Mouse (Mus musculus) bone marrow, adult 2 months (tissue): ENCODE measurements around the gene Cep83. TPM values are rescaled to one million over a fixed set of nuclear protein-coding genes. Genes with fewer than 3 reads are reported as not detected.
A peak's percentile ranks its signal among the peaks of the same experiment; 100 is the strongest.

Experiments
- H3K27ac ChIP-seq: fragments of 200-500 bp; 2 replicates; pipeline ENCODE4 v1.5.1; 2012; ENCODE audit warnings: low read depth, mild to moderate bottlenecking, control low read depth, inconsistent platforms, low read length; ENCODE audit not compliant: control insufficient read depth, poor library complexity, insufficient read depth
- H3K4me1 ChIP-seq: fragments of 200-500 bp; 2 replicates; pipeline ENCODE4 v1.6.1; 2011; ENCODE audit warnings: low read length; ENCODE audit not compliant: control insufficient read depth, insufficient read depth
- H3K4me3 ChIP-seq: fragments of 200-500 bp; replicated peaks from 2 replicates; pipeline ENCODE3; 2011; ENCODE audit warnings: mild to moderate bottlenecking, low read depth, low read length, control low read depth; ENCODE audit not compliant: control insufficient read depth
- CTCF ChIP-seq: fragments of 200-500 bp; IDR thresholded peaks from 2 replicates; pipeline ENCODE4 v1.5.1; 2011; ENCODE audit warnings: low read length, control low read depth; ENCODE audit not compliant: control insufficient read depth, insufficient read depth
- POLR2A ChIP-seq: fragments of 200-500 bp; IDR thresholded peaks from 2 replicates; pipeline ENCODE4 v1.6.1; 2011; ENCODE audit warnings: low read depth, mild to moderate bottlenecking, control low read depth, low read length, borderline replicate concordance; ENCODE audit not compliant: control insufficient read depth
- WGBS: fragments of 180-500 bp; shearing (Covaris S2); methylation state at CpG from one replicate; pipeline ENCODE4 v1.1.7; 2018; 5-methylcytosine and 5-hydroxymethylcytosine counted together
- polyA plus RNA-seq: library from polyadenylated mRNA; stranded (reverse); fragments of >200 nt; gene quantifications from 2 replicates; pipeline ENCODE4 v1.2.4, GENCODE M21; 2011; ENCODE audit warnings: low replicate concordance; ENCODE audit not compliant: missing spikeins, insufficient read depth, insufficient read length

Gene Cep83
- polyA plus RNA-seq = 15.5 and 15.9 TPM in 2 replicates

DNA sequence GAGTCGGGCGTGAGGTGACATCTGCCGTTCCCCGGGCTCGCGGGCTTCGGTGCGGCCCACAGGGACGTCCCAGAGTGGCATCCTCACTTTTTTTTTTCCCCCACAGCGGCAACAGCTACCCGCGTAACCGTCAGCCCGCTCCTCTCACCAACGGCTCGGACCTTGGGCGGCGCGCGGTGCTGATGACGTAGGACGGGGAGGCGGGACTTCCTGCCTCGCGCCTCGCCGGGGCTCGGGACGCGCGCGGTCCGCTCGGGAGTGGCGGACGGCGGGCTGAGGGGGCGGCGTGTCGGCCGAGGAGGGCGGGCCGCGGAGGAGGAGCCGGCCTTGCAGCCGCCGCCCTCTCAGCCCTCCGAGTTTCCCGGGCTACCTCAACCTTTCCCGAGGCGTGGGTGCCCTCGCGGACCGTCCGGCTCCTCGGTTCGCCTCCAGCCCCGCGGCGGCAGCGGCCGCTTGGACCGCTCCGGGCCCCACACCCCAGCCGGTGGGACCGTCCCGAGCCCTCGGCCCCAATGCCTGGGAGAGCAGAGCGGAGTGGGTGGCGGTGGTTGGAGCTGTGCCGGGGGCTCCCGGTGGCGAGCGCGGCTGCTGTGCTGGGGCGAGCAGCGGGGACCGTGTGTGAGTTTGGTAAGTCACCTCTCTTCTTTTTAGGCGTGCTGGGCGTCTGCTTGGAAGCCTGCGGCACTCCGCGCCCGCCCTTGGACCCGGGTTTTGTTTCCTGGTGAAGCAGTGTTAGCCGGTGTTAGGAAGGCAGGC lies at the start of gene Cep83:
Gene Cep83, plus strand, starts transcription at position 235 of the 756 bp plus-strand sequence.
- H3K4me1 ChIP-seq = peaks cover 1% of the 10 kb centered on the region; the same call in 1 of the 2 replicates
- TF ChIP-seq POLR2A (peak; percentile 88), CTCF (no peak)
- H3K4me3 ChIP-seq = peak within 1 kb of the TSS; percentile 80
- H3K27ac ChIP-seq = peak within 1 kb of the TSS; percentile 97
- WGBS = under 1% methylated on average over 80 of the region's 86 CpGs

DNA sequence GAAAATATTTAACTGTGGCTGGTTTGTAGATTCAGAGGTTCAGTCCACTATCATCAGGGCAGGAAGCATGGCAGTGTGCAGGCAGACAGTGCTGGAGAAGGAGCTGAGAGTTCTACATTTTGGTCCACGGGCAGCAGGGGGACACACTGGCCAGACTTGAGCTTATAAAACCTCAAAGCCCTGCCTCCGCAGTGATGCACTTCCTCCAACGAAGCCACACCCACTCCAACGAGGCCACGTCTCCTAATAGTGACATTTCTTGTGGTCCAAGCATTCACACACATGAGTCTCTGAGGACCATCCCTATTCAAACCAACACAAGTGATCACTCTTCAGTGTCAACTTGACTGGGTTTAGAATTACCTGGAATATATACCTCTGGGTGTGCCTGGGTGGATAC lies 49.2 kb upstream of the Cep83 start:
- 0 out of 2 replicates have a peak, but pooled peaks have one; percentile 10 for TF ChIP-seq CTCF
- no peak for TF ChIP-seq POLR2A
- H3K4me3 ChIP-seq = no peak overlapping the region
- peaks cover 4% of the 10 kb centered on the region; the same call in 1 of the 2 replicates for H3K4me1 ChIP-seq
- WGBS = 21% methylated on average over 5 of the region's 5 CpGs
- no peak overlapping the region for H3K27ac ChIP-seq

DNA sequence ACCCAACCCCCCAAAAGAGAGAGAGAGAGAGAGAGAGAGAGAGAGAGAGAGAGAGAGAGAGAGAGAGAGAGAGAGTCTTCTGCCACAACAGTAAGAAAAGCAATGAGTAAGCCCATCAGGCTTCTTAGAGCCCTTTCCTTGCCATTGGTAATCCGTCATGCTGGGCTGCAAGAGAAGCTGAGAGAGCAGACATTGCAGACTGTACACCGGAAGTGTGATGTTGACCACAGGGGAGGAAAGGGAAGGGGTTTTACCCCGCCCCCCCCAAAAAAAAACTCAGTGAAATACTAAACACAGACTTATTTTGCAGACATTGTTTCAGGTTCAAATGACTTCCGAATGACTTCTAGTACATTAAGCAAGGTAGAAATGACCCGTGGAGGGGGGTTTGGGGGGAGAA lies 48.4 kb upstream of the Cep83 start:
- TF ChIP-seq POLR2A (no peak), CTCF (no peak)
- 4% methylated on average over 5 of the region's 5 CpGs for WGBS
- Histone ChIP-seq H3K4me1 (peaks cover 4% of the 10 kb centered on the region; the same call in 1 of the 2 replicates), H3K4me3 (no peak overlapping the region), H3K27ac (no peak overlapping the region)

DNA sequence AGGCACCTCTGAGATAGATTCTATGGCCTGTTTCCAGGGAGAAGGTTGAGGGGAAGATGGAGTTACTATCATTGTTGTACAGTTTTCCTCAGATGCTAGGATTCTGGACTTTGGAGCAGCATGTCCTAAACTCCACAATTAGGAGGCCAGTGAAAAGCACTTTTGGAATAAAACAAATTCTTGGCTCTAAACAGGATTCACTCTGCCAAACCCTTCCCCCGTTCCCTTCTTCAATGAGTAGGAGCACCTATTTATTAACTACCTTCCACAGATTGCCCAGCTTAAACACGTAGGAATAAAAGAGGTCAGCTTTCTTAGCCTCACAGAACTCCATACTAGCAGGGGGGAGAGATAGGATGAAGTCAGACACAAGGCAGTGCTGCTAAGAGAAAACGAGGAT lies 24.4 kb upstream of the Cep83 start:
- no peak overlapping the region for H3K27ac ChIP-seq
- H3K4me3 ChIP-seq = no peak overlapping the region
- no peak for TF ChIP-seq POLR2A
- 78% methylated on average over 3 of the region's 3 CpGs for WGBS
- H3K4me1 ChIP-seq = no peaks in the 10 kb centered on the region

DNA sequence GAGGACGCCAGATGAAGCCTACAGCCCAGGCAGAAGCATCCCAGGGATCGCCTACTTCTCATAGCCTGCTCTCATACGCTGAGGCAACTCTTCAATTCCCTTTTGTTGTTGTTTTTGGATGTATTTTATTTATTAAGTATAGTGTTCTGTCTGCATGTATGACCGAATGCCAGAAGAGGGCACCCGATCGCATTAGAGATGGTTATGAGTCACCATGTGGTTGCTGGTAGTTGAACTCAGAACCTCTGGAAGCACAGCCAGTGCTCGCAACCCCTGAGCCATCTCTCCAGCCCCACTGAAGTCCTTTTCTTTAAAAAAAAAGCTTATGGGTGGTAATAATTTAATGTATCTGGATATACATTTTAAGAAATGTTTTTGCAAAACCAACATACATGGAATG lies 24.0 kb upstream of the Cep83 start:
- no peak overlapping the region for H3K27ac ChIP-seq
- 91% methylated on average over 7 of the region's 7 CpGs for WGBS
- H3K4me1 ChIP-seq = no peaks in the 10 kb centered on the region
- no peak overlapping the region for H3K4me3 ChIP-seq
- TF ChIP-seq POLR2A (no peak), CTCF (no peak)

DNA sequence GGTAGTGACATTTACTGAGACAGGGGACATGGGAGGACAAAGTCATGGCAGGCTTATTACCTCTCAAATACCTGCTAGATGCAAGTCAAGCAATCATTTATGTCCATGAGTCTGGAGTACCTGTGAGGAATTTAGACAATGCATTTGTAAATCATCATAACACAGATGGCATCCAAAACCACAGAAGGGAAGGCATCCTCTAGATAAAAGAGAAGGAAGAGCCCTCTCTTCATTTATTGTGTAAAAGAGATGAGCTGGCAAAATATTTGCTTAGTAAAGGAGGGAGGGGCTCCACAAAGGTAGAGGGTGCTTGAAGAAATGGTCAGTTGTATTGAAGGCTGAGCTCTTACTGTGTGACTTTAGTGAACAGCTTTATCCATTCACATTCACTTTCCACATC lies 20.3 kb upstream of the Cep83 start:
- TF ChIP-seq CTCF = no peak
- TF ChIP-seq POLR2A = no peak

DNA sequence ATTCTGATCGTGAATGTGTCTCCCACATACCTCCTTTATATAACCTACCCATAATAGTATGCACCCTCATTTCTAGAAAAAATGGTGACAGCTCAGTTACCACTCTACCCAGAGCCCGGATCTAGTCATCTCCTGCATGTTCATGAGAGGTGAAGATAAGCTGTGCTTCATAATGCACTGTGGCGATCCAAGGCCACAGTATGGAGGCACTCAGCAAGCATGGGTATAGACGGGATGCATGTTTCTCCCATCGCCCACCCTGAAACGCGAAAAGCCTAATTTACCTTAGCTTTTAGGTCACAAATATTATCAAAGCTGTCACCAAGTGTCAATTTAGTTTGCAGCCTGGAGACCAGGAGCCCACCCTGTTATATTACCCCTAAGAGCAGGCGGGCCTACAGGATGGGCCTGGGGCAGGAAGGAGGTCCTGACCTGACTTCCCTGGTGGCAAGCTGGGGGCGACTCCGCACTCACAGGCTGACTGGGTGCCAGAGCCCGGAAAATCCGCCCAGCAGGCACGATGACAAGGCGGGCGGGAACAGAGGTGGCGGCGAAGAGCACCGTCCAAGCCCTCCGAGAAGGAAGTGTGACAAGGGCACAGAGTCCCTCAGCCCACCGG lies 544 bp upstream of the Cep83 start:
- peak overlapping the region; percentile 80 for H3K4me3 ChIP-seq
- TF ChIP-seq CTCF (no peak), POLR2A (no peak)
- 0% methylated on average over 20 of the region's 20 CpGs for WGBS
- peak overlapping the region; percentile 97 for H3K27ac ChIP-seq
- peaks cover 1% of the 10 kb centered on the region; the same call in 1 of the 2 replicates for H3K4me1 ChIP-seq

More for the DNA sequence above, 20.3 kb upstream of the Cep83 start:
- H3K4me1 ChIP-seq = no peaks in the 10 kb centered on the region
- no peak overlapping the region for H3K4me3 ChIP-seq
- no peak overlapping the region for H3K27ac ChIP-seq

DNA sequence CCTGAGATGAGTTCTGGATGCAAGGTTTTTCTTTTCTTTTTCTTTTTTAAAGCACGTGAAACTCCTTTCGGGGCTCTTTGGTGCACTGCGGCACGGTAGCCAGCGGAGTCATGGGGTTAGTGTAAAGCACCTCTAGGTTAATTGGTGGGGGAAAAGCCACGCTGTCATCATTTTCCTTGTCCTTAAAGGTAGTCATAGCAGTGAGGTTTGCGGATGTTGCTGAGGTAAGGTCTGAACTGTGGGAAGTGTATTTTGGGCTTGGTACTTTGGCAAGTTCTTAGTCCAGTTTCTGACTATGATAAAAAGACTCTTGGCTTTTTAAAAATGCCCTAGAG lies 689 bp downstream of the Cep83 start:
- H3K4me3 ChIP-seq = peak overlapping the region; percentile 80
- H3K27ac ChIP-seq = peak overlapping the region; percentile 97
- 0% methylated on average over 7 of the region's 7 CpGs for WGBS
- H3K4me1 ChIP-seq = peaks cover 1% of the 10 kb centered on the region; the same call in 1 of the 2 replicates
- TF ChIP-seq POLR2A (no peak), CTCF (no peak)

DNA sequence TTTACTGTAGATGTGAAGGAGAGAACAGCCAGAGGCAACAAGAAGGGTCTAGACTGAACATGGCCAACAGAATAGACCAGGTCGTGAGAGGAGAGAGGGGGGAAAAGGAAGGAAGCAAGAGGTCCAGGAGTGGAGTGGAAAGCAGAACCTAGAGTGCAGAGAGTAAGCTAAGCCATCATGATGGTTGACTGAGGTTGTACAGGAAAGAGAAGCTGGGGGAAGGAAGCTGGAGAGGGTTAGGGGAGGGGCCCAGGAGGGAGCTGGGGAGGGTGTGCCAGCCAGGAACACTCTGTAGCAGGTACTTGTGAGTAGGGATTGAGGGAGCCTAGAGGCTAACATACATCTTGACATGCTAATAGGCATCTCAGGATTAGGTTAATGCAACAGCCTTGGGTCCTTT lies 1.9 kb downstream of the Cep83 start:
- Histone ChIP-seq H3K4me1 (peaks cover 1% of the 10 kb centered on the region; the same call in 1 of the 2 replicates), H3K4me3 (no peak overlapping the region), H3K27ac (no peak overlapping the region)
- 3% methylated on average over 1 of the region's 1 CpGs for WGBS
- TF ChIP-seq CTCF (no peak), POLR2A (no peak)
